Mouse (Mus musculus) olfactory bulb, adult 2 months (tissue): ENCODE measurements around the gene Togaram2. TPM values are rescaled to one million over a fixed set of nuclear protein-coding genes. Genes with fewer than 3 reads are reported as not detected.

Source experiments
- H3K27ac ChIP-seq: fragments of 200-500 bp; 2 replicates; pipeline ENCODE4 v1.5.1; 2012; ENCODE audit warnings: low read depth, low read length; ENCODE audit not compliant: insufficient read depth
- H3K4me1 ChIP-seq: fragments of 200-500 bp; 2 replicates; pipeline ENCODE4 v1.6.1; 2012; ENCODE audit warnings: low read length; ENCODE audit not compliant: control insufficient read depth, insufficient read depth
- H3K4me3 ChIP-seq: fragments of 200-500 bp; 2 replicates; pipeline ENCODE4 v1.5.1; 2012; ENCODE audit warnings: mild to moderate bottlenecking, low read depth, low read length, moderate library complexity; ENCODE audit not compliant: insufficient read depth
- CTCF ChIP-seq: fragments of 200-500 bp; IDR thresholded peaks from 2 replicates; pipeline ENCODE4 v1.5.1; 2012; ENCODE audit warnings: low read depth, mild to moderate bottlenecking, low read length, moderate library complexity; ENCODE audit not compliant: insufficient read depth
- POLR2A ChIP-seq: fragments of 200-500 bp; IDR thresholded peaks from 2 replicates; pipeline ENCODE4 v1.6.1; 2012; ENCODE audit warnings: mild to moderate bottlenecking, low read depth, low read length, moderate library complexity; ENCODE audit not compliant: insufficient read depth
- WGBS: fragments of 180-500 bp; shearing (Covaris S2); methylation state at CpG from one replicate; pipeline ENCODE4 v1.1.7; 2018; 5-methylcytosine and 5-hydroxymethylcytosine counted together
- polyA plus RNA-seq: library from polyadenylated mRNA; stranded (reverse); fragments of >200 nt; gene quantifications from 2 replicates; pipeline ENCODE4 v1.2.4, GENCODE M21; 2012; ENCODE audit warnings: low replicate concordance; ENCODE audit not compliant: missing spikeins, insufficient read depth, insufficient read length

Gene Togaram2
- polyA plus RNA-seq, 1 experiment, result not detected

DNA sequence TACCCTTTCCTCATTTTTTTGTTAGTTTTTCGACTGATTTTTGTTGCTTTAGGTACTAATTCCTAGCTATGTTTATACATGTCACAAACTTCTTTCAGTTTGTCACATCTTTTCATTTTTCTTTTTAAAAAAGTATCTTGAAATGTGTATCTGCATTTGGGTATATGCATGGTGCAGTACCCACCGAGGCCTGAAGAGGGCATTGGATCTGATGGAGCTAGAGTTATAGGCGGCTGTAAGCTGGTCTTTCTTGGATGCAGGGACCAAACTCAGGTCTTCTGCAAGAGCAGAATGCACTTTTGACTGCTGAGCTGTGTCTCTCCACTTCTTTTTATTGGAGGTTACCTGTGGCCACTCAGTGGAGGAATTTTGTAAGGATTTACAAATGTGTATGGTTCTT, 105.6 kb downstream of the Togaram2 start:
- Histone ChIP-seq H3K4me3 (no peak overlapping the region), H3K27ac (no peak overlapping the region), H3K4me1 (no peaks in the 10 kb centered on the region)
- no peak for TF ChIP-seq POLR2A
- TF ChIP-seq CTCF, result no peak
- WGBS, result 86% methylated on average over 3 of the region's 3 CpGs

Other genes starting within 250 kb of the Togaram2 start
- gene Gm4707, start 213.3 kb upstream of the Togaram2 start, polyA plus RNA-seq, result not detected in 2 replicates
- gene Smchd1, start 197.9 kb upstream of the Togaram2 start, polyA plus RNA-seq, result 122 TPM in 1 of 2 replicates, not detected in the other
- not detected in 2 replicates for gene Ndc80, start 146.4 kb upstream of the Togaram2 start, polyA plus RNA-seq
- gene Spdya, start 121.2 kb upstream of the Togaram2 start, polyA plus RNA-seq, result not detected in 2 replicates
- not detected in 2 replicates for gene Wdr43, start 57.4 kb upstream of the Togaram2 start, polyA plus RNA-seq
- gene Pcare, start 79.6 kb downstream of the Togaram2 start, polyA plus RNA-seq, result not detected in 2 replicates
- 371 TPM in 1 of 2 replicates, not detected in the other for gene Clip4, start 95.2 kb downstream of the Togaram2 start, polyA plus RNA-seq